Mouse (Mus musculus) left cerebral cortex, postnatal 4 days (tissue): Measurements from ENCODE around the gene Vmn2r82. TPM values are rescaled to one million over a fixed set of nuclear protein-coding genes. Genes with fewer than 3 reads are reported as not detected.
"Not testable (repeated sequence)": the region's sequence is repeated elsewhere in the genome, so short reads cannot be mapped to it uniquely, and the experiment has no call there.

Experiments
- DNase-seq: peaks from one replicate; pipeline ENCODE4 v3.0.0-alpha.2; 2022
- intact Hi-C: fragments of 180-260 bp; cut with DNase I; formaldehyde crosslinking; loops from one replicate; pipeline ENCODE4 v1.15.1; 2025
- total RNA-seq, 2 experiments: library from RNA; stranded (reverse); gene quantifications; 2 replicates each; pipeline ENCODE4 v1.2.3; 2021

Gene Vmn2r82
- not detected for total RNA-seq

GRCm38 (mm10) chr10:79356220-79356619 is at the start of gene Vmn2r82:
Gene Vmn2r82, plus strand, starts transcription at chr10:79356520.
- intact Hi-C loops: not testable (repeated sequence)

GRCm38 (mm10) chr10:79322033-79322736 is 34.1 kb upstream of the Vmn2r82 start:
- DNase-seq, intact Hi-C loops: not testable (repeated sequence)

More at GRCm38 (mm10) chr10:79356220-79356619, at the start of gene Vmn2r82:
- not testable (repeated sequence) for DNase-seq

- intact Hi-C loops: no loop called here
- DNase-seq: no peak
Measured at GRCm38 (mm10) chr10:79322737-79323086, 33.6 kb upstream of the Vmn2r82 start.

- intact Hi-C loops, DNase-seq: not testable (repeated sequence)
Measured at GRCm38 (mm10) chr10:79399946-79400700, 43.8 kb downstream of the Vmn2r82 start.

GRCm38 (mm10) chr10:79417142-79417771 is 60.9 kb downstream of the Vmn2r82 start:
- DNase-seq: no peak
- intact Hi-C loops: no loop called here

- DNase-seq, intact Hi-C loops: not testable (repeated sequence)
Measured at GRCm38 (mm10) chr10:79417772-79418170, 61.5 kb downstream of the Vmn2r82 start.

GRCm38 (mm10) chr10:79435141-79435820 is 79.0 kb downstream of the Vmn2r82 start:
- DNase-seq, intact Hi-C loops: not testable (repeated sequence)

Other genes starting within 250 kb of the Vmn2r82 start
- not detected for gene Vmn2r80, start 207.8 kb upstream of the Vmn2r82 start, total RNA-seq
- not detected for gene Vmn2r81, start 108.8 kb upstream of the Vmn2r82 start, total RNA-seq
- gene Vmn2r83, start 112.2 kb downstream of the Vmn2r82 start, total RNA-seq: not detected
- gene Plpp2, start 177.3 kb downstream of the Vmn2r82 start, total RNA-seq: 1 to 10 TPM; 7.9 to 9.4 TPM
- gene Mier2, start 198.7 kb downstream of the Vmn2r82 start, total RNA-seq: 10 to 100 TPM; 51.2 to 56.5 TPM
- gene Theg, start 230.8 kb downstream of the Vmn2r82 start, total RNA-seq: not detected